Mouse (Mus musculus) embryonic stem cell, embryonic (primary cell): Measurements from ENCODE around the gene Slc35b3.

Experiments
- CTCF ChIA-PET, 4 experiments: fragments of 300-600 bp in 2 of 4; fragments of 350-600 bp in 2 of 4; sonication (Branson Sonifier 250); formaldehyde crosslinking; loops; one replicate each; lab custom pipeline; 2022; ENCODE audit warnings: inconsistent platforms in 2 of 4; lab: Charles Lee
- POLR2A ChIA-PET, 4 experiments: fragments of 300-600 bp in 2 of 4; fragments of 350-600 bp in 2 of 4; sonication (Branson Sonifier 250); formaldehyde crosslinking; loops; one replicate each; lab custom pipeline; 2022; ENCODE audit warnings: antibody characterized with exemption in 4 of 4, inconsistent platforms in 1 of 4; lab: Charles Lee

The Slc35b3 gene

DNA sequence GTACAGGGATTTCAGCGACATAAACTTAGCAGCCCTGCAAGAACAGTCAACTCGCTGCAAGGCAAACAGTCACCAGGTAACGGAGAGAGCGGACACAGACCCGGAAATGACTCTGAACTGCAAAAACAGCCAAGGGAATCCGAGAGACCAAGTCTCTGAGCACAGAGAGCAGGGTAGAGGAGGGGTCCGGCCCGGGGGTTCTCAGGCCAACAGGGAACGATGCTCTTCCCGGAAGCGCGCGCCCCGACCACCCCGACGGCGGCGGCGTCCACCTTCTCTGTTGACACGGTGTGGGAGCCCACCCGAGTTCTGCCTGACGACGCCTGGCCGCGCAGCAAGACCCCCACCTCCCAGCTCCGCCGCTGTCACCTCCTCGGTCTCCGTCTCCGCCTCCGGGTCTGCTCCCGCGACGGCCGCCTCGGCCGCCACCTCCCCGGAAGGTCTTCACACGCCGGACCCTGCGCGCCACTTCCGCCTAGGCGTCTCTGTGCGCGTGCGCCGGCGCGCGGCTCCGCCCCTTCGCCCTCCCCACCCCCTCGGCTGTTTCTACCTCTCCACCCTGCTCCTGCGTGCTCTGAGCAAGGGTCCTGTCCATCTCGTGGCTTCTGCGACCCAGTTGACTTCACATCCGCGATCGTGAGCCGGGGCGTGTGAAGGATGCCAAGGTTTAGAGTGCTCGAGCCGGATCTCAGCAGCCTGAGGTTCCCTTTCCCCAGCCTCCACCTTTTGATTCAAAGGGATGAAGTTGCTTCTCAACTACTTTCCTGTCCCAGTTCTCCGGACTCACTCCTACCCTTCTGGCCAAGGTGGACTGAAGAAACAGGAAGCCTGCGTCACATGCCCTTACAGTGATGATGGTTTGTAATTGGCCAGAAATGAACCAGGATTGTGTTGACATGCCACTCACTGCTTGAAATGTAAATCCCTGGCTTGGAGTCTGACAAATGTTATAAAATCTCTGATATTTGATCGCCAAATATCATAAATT, at the start of gene Slc35b3:
TSS of gene Slc35b3 (minus strand) at position 813 of the 988 bp plus-strand sequence.
- POLR2A ChIA-PET: interaction anchor here in 2 of 4 experiments (0.6 to 0.7 kb wide), 2 partner anchors 11 to 136 kb away, joined by 3 read pairs; no protein-coding TSS in a partner anchor
- CTCF ChIA-PET: no interaction called here

DNA sequence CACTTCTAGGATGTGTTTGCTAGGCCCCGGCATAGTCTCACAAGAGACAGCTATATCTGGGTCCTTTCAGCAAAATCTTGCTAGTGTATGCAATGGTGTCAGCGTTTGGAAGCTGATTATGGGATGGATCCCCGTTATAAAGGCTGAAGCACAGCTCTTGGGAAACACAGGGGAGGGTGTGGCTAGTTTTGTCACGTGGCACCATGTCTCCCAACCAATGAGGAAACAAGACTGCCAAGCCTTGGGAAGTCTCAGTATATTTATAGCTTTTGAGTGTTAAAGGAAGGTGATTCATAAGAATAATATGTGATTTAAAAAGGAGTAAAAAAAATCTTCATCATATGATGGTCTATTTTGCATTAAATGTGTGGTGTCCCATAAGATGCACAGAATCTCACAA, 49.6 kb upstream of the Slc35b3 start:
- CTCF ChIA-PET: interaction anchor here in 1 of 4 experiments (0.7 to 1.2 kb wide), 2 partner anchors 445 to 542 kb away, joined by 3 read pairs; no protein-coding TSS in a partner anchor
- POLR2A ChIA-PET: no interaction called here

- CTCF ChIA-PET: no interaction called here
Measured at GRCm38 (mm10) chr13:39003101-39003762, 42.6 kb upstream of the Slc35b3 start.

DNA sequence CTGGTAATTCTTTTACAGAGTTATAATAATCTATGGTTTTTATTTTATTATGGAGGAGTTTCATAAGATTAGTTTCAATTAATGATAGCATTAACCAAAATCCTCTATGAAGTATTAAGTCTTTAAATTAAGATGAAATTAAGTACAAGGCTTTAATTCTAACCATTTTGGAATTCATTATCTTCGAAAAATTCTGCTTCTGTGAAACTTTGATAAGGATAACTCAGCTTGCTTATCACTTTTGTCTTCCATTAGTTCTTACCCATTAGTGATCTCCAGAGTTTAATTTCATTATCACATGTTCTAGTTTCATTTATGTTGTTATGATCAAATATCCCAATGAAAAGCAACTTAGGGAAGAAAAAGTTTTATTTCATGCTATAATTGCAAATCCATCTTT, 41.7 kb upstream of the Slc35b3 start:
- ChIA-PET CTCF (no interaction called here), POLR2A (no interaction called here)

More at GRCm38 (mm10) chr13:39003101-39003762, 42.6 kb upstream of the Slc35b3 start:
- POLR2A ChIA-PET: no interaction called here

DNA sequence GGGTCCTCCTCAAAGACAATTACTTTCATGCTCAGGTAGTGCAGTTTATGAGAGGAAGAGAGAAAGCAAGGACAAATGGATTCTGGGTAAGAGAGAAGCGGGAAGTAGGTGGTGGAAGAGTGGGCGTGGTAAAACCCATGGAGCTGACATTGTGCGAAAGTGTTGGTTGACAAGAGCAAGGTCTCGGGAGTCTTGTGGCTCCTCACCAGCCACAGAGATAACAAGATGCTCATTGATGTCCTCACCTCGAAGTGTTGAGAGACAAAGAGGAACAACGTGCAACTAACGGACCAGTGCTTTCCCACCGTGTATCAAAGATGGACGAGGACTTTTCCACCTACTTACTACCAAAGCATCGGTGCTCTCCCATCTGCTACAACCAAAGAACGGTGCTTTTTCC, 40.8 kb upstream of the Slc35b3 start:
- ChIA-PET POLR2A (no interaction called here), CTCF (no interaction called here)

GRCm38 (mm10) chr13:38998958-38999357, 38.3 kb upstream of the Slc35b3 start:
- ChIA-PET POLR2A (interaction anchor here in 1 of 4 experiments (0.6 kb wide), 1 partner anchor 530 kb away, joined by 3 read pairs; no protein-coding TSS in a partner anchor), CTCF (interaction anchor here in 1 of 4 experiments (0.6 to 1.4 kb wide), 2 partner anchors 10 to 13 kb away, joined by 3 to 7 read pairs; no protein-coding TSS in a partner anchor)

DNA sequence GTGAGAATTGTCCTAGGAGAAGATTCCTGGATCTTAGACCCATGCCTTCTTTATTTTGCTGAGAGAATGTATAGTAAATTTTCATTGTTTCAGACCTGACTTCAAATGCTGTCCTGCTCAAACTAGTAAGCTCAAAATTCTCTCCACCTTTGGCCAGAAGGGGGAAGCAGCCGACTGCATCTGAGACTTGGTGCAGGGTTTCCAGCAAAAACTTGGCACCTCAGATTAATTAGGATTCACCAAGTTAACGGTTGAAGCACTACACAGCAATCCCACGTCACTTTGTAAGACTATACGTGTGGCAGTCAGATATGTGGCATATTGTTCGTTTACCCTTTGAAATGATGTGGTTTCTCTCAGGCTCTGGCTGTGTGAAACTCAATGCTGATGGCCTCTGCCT, 31.9 kb upstream of the Slc35b3 start:
- ChIA-PET CTCF (interaction anchor here (0.6 to 1.5 kb wide), 8 partner anchors 15 to 1741 kb away, joined by 3 to 6 read pairs (median 3); no protein-coding TSS in a partner anchor), POLR2A (interaction anchor here in 1 of 4 experiments (0.8 kb wide), 1 partner anchor 155 kb away, joined by 3 read pairs; no protein-coding TSS in a partner anchor)

DNA sequence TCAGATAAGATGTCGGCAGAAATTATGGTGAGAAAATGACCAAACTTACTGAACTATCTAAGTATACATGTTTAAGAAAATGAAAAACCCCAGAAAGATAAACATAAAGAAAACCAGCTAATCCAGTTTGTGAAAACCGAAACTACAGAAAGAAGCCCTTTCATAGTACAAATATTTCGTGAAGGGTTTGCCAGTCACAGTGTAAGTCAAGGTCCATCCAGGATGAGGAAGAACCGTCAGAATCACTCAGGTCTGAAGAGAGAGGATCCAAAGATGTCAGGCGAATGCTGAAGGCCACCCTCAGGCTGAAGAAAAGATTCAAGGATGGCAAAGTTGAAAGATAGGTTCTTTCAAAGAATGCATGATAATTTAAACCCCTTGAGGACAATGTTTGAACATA, 23.1 kb upstream of the Slc35b3 start:
- POLR2A ChIA-PET: no interaction called here
- CTCF ChIA-PET: no interaction called here

DNA sequence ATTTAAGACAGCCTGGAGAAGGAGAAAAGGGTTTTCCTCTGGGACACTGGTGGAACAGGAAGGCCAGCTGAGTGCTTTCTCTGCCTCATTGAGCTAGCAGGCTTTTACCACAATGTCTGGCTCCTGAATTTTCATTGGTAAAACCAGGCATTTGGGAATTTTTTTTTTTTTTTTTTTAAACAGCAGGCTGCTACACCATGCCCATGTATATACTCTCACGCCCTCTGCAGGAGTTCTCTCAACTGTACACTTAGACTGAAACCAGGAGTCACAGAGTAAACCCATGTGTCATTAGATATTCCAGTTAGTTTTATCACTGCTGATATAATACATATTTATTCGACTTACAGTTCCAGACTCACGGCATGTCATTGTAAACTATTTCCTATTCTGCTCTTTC, 20.2 kb upstream of the Slc35b3 start:
- ChIA-PET CTCF (no interaction called here), POLR2A (interaction anchor here in 1 of 4 experiments (0.7 kb wide), 1 partner anchor 61 kb away, joined by 3 read pairs; no protein-coding TSS in a partner anchor)

GRCm38 (mm10) chr13:38976978-38977377, 16.3 kb upstream of the Slc35b3 start:
- ChIA-PET POLR2A (no interaction called here), CTCF (no interaction called here)

GRCm38 (mm10) chr13:38975853-38976252, 15.2 kb upstream of the Slc35b3 start:
- CTCF ChIA-PET: no interaction called here
- POLR2A ChIA-PET: no interaction called here

DNA sequence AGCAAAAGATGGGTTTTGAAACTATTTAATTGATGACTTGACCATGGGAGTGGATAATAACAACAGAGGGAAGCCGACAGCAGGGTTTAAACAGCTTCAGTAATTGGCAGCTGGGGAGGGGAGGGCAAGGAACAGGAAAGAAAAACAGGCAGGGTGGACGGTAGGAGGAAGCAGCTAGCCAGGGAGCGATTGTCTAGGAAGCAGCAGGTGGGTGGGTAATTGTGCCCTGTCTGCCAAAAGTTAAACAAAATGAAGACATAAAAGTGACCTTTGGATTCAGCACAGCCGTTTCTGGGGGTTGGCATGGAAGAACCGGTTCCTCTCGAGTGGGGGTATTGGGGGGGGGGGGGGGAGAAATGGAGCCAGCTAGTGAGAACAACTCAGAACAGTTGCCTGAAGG, 11.9 kb upstream of the Slc35b3 start:
- POLR2A ChIA-PET: no interaction called here
- CTCF ChIA-PET: interaction anchor here in 1 of 4 experiments (0.6 kb wide), 1 partner anchor 565 kb away, joined by 3 read pairs; no protein-coding TSS in a partner anchor

DNA sequence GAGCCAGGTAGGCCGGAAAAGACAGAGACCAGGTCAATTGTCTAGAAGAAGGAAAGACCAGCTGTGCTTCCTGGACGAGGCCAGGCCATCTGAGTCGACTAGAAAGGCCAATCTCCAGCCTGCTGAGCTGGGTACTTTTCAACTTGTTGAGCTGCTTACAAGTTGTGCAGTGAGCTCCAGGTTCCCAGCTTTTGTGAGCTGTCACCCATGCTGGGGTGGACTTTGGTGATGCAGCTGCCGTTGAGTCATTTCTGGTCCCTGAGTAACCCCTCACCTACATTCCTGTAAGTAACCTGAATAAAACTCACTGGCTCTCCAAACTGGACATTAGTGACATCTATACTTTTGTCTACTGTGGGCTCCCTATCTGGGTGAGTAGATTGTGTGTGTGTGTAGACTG, 10.4 kb upstream of the Slc35b3 start:
- POLR2A ChIA-PET: interaction anchor here in 1 of 4 experiments (1.0 kb wide), 1 partner anchor 101 kb away, joined by 3 read pairs; no protein-coding TSS in a partner anchor
- CTCF ChIA-PET: no interaction called here

- ChIA-PET CTCF (no interaction called here), POLR2A (interaction anchor here in 1 of 4 experiments (0.7 kb wide), 1 partner anchor 732 kb away, joined by 6 read pairs; no protein-coding TSS in a partner anchor)
Measured at GRCm38 (mm10) chr13:38967518-38967917, 6.8 kb upstream of the Slc35b3 start.

DNA sequence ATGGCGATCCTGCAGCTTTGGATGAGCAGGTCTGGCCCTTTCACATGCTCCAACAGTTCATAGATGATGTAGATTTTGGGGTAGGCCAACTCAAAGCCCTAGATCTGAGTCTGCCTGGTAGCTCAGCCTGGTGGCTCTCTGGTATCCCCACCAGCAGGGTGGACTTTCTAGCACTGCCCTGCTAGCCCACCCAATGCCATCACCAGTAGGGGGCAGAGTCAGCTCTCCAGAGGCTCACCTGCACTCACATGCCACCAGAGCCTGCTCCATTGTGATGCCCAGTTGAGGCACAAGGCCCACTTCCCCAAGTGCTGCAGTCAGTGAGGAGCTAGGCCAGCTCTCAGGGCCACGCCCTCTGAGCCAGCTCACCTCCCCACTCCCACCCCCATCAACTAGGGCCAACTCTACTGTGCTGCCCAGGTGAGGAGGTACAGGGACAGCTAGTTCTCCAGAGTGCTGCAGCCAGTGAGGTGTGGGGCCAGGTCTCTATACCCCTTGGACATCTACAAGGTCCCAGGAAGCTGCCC, 6.3 kb upstream of the Slc35b3 start:
- ChIA-PET CTCF (no interaction called here), POLR2A (interaction anchor here in 1 of 4 experiments (0.5 kb wide), 1 partner anchor 355 kb away, joined by 3 read pairs; no protein-coding TSS in a partner anchor)

GRCm38 (mm10) chr13:38962771-38963170, 2.1 kb upstream of the Slc35b3 start:
- ChIA-PET CTCF (no interaction called here), POLR2A (interaction anchor here in 1 of 4 experiments (0.6 kb wide), 1 partner anchor 1000 kb away, joined by 3 read pairs; no protein-coding TSS in a partner anchor)

DNA sequence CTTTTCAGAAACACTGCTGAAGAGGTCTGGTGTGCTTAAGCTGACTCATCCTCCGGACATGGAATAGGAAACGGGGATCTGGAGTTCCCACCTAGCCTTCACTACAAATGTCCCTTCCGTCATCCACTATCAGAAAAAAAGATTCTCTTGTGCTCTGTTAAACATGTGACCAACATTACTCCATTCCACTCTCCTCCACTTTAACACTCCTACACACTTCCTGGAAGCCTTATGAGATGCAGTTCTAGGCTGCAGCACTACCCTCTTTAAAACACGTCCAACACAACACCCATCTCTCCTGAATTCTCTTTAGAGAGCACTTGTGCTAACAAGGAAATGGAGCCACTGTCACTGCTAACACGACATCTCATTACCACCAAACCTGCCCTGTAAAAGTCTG, 2.6 kb downstream of the Slc35b3 start:
- ChIA-PET CTCF (no interaction called here), POLR2A (no interaction called here)

GRCm38 (mm10) chr13:38946296-38947012, 14.2 kb downstream of the Slc35b3 start:
- ChIA-PET CTCF (interaction anchor here in 2 of 4 experiments (0.5 to 0.6 kb wide), 2 partner anchors 94 to 181 kb away, joined by 3 to 4 read pairs; no protein-coding TSS in a partner anchor), POLR2A (no interaction called here)
